Comparison of ENCODE assay signal across 28 mouse cellular contexts in the genomic region with DNA sequence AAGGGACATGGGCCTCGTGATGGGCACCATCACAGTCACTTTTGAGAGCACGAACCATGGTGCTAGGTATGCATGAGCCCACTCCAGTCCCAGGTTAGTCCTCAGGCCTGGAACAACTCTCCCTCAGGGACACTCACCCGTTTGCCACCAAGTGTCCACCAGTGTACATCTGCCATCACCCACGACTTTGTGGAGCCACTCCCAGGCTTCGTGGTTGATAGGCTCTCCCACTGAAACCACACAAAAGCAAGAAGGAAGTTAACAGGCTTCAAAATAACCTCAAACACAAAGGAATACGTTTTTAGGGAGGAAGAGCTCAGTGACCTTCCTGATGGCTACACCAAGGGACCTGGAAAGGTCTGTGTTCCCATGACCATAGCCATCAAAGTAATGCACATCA. TPM values are rescaled to one million over a fixed set of nuclear protein-coding genes. Genes with fewer than 3 reads are reported as not detected.
"Had no signal": no experiment of that assay in that cellular context is flagged by ENCODE, and none has a peak within 500 bp of the region (broad histone marks: within the 10 kb centered on the region; RNA-seq: fewer than 3 reads in every experiment).

No protein-coding gene starts in this region.

- H3K9me3 ChIP-seq: heart, embryonic 13.5 days; heart, embryonic 15.5 days; hindbrain, embryonic 13.5 days; hindbrain, embryonic 15.5 days; limb, embryonic 10.5 days; limb, embryonic 12.5 days; liver, embryonic 12.5 days had no signal

- H3K4me1 ChIP-seq: heart, embryonic 13.5 days; heart, embryonic 15.5 days; hindbrain, embryonic 13.5 days; hindbrain, embryonic 15.5 days; liver, embryonic 12.5 days had no signal

- H3K27ac ChIP-seq: heart, embryonic 13.5 days; heart, embryonic 15.5 days; hindbrain, embryonic 13.5 days; hindbrain, embryonic 15.5 days; hindbrain, postnatal 0 days; layer of hippocampus, adult 2 months; left cerebral cortex, adult 2 months; limb, embryonic 10.5 days; limb, embryonic 12.5 days; liver, embryonic 12.5 days had no signal

- H3K4me2 ChIP-seq: heart, embryonic 11.5 days; heart, embryonic 13.5 days; heart, embryonic 15.5 days; hindbrain, embryonic 13.5 days; hindbrain, embryonic 15.5 days; limb, embryonic 12.5 days; liver, embryonic 12.5 days had no signal

- H3K36me3 ChIP-seq: heart, embryonic 13.5 days; heart, embryonic 15.5 days; limb, embryonic 10.5 days; limb, embryonic 12.5 days had no signal

- ATAC-seq: hindbrain, postnatal 0 days; intestine, embryonic 16.5 days; liver, embryonic 12.5 days had no signal

- H3K9ac ChIP-seq: heart, embryonic 13.5 days; heart, embryonic 15.5 days; hindbrain, embryonic 13.5 days; hindbrain, embryonic 15.5 days; limb, embryonic 12.5 days; liver, embryonic 12.5 days had no signal

- H3K4me3 ChIP-seq: heart, embryonic 13.5 days; heart, embryonic 15.5 days; hindbrain, embryonic 13.5 days; hindbrain, embryonic 15.5 days; layer of hippocampus, adult 2 months; left cerebral cortex, adult 2 months; limb, embryonic 10.5 days; limb, embryonic 12.5 days; liver, embryonic 12.5 days had no signal

- H3K27me3 ChIP-seq: heart, embryonic 13.5 days; heart, embryonic 15.5 days; hindbrain, embryonic 13.5 days; hindbrain, embryonic 15.5 days; limb, embryonic 12.5 days; liver, embryonic 12.5 days had no signal

- DNase-seq: gastrocnemius, postnatal 14 days; gastrocnemius, postnatal 36 days; heart, adult 18-20 months; heart, postnatal 14 days; heart, postnatal 36 days; kidney, adult 18-20 months; kidney, adult 8-10 months; kidney, postnatal 10 days; kidney, postnatal 25 days; kidney, postnatal 4 days; liver had no signal

RNA-seq across cellular contexts. Expression of gene Cst7, which starts 56.9 kb away (rescaled TPM):
- total RNA-seq: gastrocnemius, adult 18-20 months; gastrocnemius, postnatal 14 days; gastrocnemius, postnatal 36 days; heart, adult 8-10 months; heart, postnatal 14 days; heart, postnatal 36 days; layer of hippocampus, postnatal 10 days; left cerebral cortex, adult 2 months; left cerebral cortex, postnatal 14 days; left cerebral cortex, postnatal 36 days had no signal
- polyA plus RNA-seq: hindbrain, postnatal 0 days; limb, embryonic 10.5 days had no signal
